Mouse (Mus musculus) CH12.LX (cell line): ENCODE results near the gene Ghitm. TPM values are rescaled to one million over a fixed set of nuclear protein-coding genes. Genes with fewer than 3 reads are reported as not detected.

ENCODE experiments used
- DNase-seq: peaks from one replicate; pipeline ENCODE4 v3.0.0-alpha.2; 2013; ENCODE audit errors: extremely low read depth
- H3K27ac ChIP-seq: 2 replicates; pipeline ENCODE4 v1.5.1; 2012; ENCODE audit warnings: low read depth, mild to moderate bottlenecking, control low read depth, moderate library complexity; ENCODE audit not compliant: insufficient read depth
- H3K27me3 ChIP-seq: replicated peaks from 2 replicates; pipeline ENCODE3; 2012; ENCODE audit warnings: inconsistent platforms
- H3K36me3 ChIP-seq, 2 experiments: replicated peaks in 1 of 2; 2 replicates each; pipeline versions ENCODE3 to v1.6.1; 2012; ENCODE audit warnings: inconsistent platforms in 1 of 2, low read length in 1 of 2, mild to moderate bottlenecking in 1 of 2, mixed read lengths in 1 of 2, moderate library complexity in 1 of 2; ENCODE audit not compliant: control insufficient read depth in 1 of 2, insufficient read depth in 1 of 2
- H3K4me1 ChIP-seq, 2 experiments: 2 replicates each; pipeline ENCODE4 v1.6.1; 2012; ENCODE audit warnings: inconsistent platforms in 1 of 2, moderate library complexity in 1 of 2; ENCODE audit not compliant: insufficient read depth in 2 of 2, control insufficient read depth in 1 of 2
- H3K4me2 ChIP-seq: 2 replicates; pipeline ENCODE4 v1.6.1; 2012; ENCODE audit warnings: low read depth, mild to moderate bottlenecking, control low read depth; ENCODE audit not compliant: poor library complexity, insufficient read depth, severe bottlenecking
- H3K4me3 ChIP-seq, 3 experiments: fragments of 150-350 bp in 1 of 3; sonication (generic) in 1 of 3; replicated peaks in 1 of 3; 2 replicates each; pipeline versions ENCODE3 to v1.5.1; 2011 to 2012; ENCODE audit warnings: low read depth in 2 of 3, low read length in 2 of 3, mild to moderate bottlenecking in 2 of 3, moderate library complexity in 2 of 3, control low read depth in 1 of 3, improper control_type of control experiment in 1 of 3, inconsistent platforms in 1 of 3, mixed read lengths in 1 of 3; ENCODE audit not compliant: poor library complexity in 1 of 3
- H3K79me2 ChIP-seq: replicated peaks from 2 replicates; pipeline ENCODE4 v1.6.1; 2012; ENCODE audit warnings: mild to moderate bottlenecking, moderate library complexity; ENCODE audit not compliant: control insufficient read depth, poor library complexity, insufficient read depth, severe bottlenecking; ENCODE audit errors: extremely low read depth
- H3K9ac ChIP-seq: 2 replicates; pipeline ENCODE4 v1.6.1; 2012; ENCODE audit warnings: low read depth, mild to moderate bottlenecking, control low read depth, moderate library complexity; ENCODE audit not compliant: insufficient read depth
- H3K9me3 ChIP-seq: replicated peaks from 2 replicates; pipeline ENCODE3; 2012; ENCODE audit warnings: low read length, inconsistent platforms, mixed read lengths
- BHLHE40 ChIP-seq: IDR thresholded peaks from 2 replicates; pipeline ENCODE4 v1.6.1; 2011; ENCODE audit warnings: mild to moderate bottlenecking, low read depth, low read length, improper control_type of control experiment
- CHD2 ChIP-seq: IDR thresholded peaks from 2 replicates; pipeline ENCODE4 v1.6.1; 2011; ENCODE audit warnings: low read length, improper control_type of control experiment
- E2F4 ChIP-seq: IDR thresholded peaks from 2 replicates; pipeline ENCODE4 v1.6.1; 2011; ENCODE audit warnings: low read depth, low read length, improper control_type of control experiment; ENCODE audit not compliant: insufficient replicate concordance
- ELF1 ChIP-seq: IDR thresholded peaks from 2 replicates; pipeline ENCODE4 v1.6.1; 2014; ENCODE audit warnings: low read depth, mild to moderate bottlenecking, inconsistent platforms, low read length, improper control_type of control experiment
- ETS1 ChIP-seq: conservative IDR thresholded peaks from 2 replicates; pipeline ENCODE4 v1.6.1; 2012; ENCODE audit warnings: low read depth, mild to moderate bottlenecking, inconsistent platforms, low read length, improper control_type of control experiment, moderate library complexity
- HCFC1 ChIP-seq: IDR thresholded peaks from 2 replicates; pipeline ENCODE4 v1.6.1; 2012; ENCODE audit warnings: low read depth, mild to moderate bottlenecking, inconsistent platforms, low read length, improper control_type of control experiment
- IRF4 ChIP-seq: IDR thresholded peaks from 2 replicates; pipeline ENCODE4 v1.6.1; 2014; ENCODE audit warnings: low read depth, mild to moderate bottlenecking, inconsistent platforms, low read length, improper control_type of control experiment
- JUN ChIP-seq: IDR thresholded peaks from 2 replicates; pipeline ENCODE4 v1.6.1; 2011; ENCODE audit warnings: low read depth, mild to moderate bottlenecking, low read length, improper control_type of control experiment, moderate library complexity; ENCODE audit not compliant: insufficient read depth
- KAT2A ChIP-seq: IDR thresholded peaks from 2 replicates; pipeline ENCODE4 v1.6.1; 2012; ENCODE audit warnings: low read length, improper control_type of control experiment, inconsistent platforms; ENCODE audit not compliant: insufficient replicate concordance
- MAFK ChIP-seq: IDR thresholded peaks from 2 replicates; pipeline ENCODE4 v1.6.1; 2011; ENCODE audit warnings: low read length, improper control_type of control experiment; ENCODE audit not compliant: insufficient replicate concordance
- MAX ChIP-seq: IDR thresholded peaks from 2 replicates; pipeline ENCODE4 v1.6.1; 2011; ENCODE audit warnings: low read length, improper control_type of control experiment
- MAZ ChIP-seq: IDR thresholded peaks from 2 replicates; pipeline ENCODE4 v1.6.1; 2012; ENCODE audit warnings: low read depth, mild to moderate bottlenecking, inconsistent platforms, low read length, improper control_type of control experiment, moderate library complexity
- MEF2A ChIP-seq: IDR thresholded peaks from 2 replicates; pipeline ENCODE4 v1.6.1; 2014; ENCODE audit warnings: low read depth, mild to moderate bottlenecking, inconsistent platforms, low read length, improper control_type of control experiment, borderline replicate concordance
- MXI1 ChIP-seq: IDR thresholded peaks from 2 replicates; pipeline ENCODE4 v1.6.1; 2011; ENCODE audit warnings: mild to moderate bottlenecking, low read depth, low read length, improper control_type of control experiment
- NELFE ChIP-seq: IDR thresholded peaks from 2 replicates; pipeline ENCODE4 v1.6.1; 2011; ENCODE audit warnings: low read depth, low read length, improper control_type of control experiment
- NRF1 ChIP-seq: IDR thresholded peaks from 2 replicates; pipeline ENCODE4 v1.6.1; 2014; ENCODE audit warnings: low read depth, mild to moderate bottlenecking, inconsistent platforms, low read length, improper control_type of control experiment, moderate library complexity
- PAX5 ChIP-seq: IDR thresholded peaks from 2 replicates; pipeline ENCODE4 v1.6.1; 2012; ENCODE audit warnings: low read length, inconsistent platforms, mixed read lengths
- POLR2A ChIP-seq: IDR thresholded peaks from 2 replicates; pipeline ENCODE4 v1.6.1; 2011; ENCODE audit warnings: low read depth, mild to moderate bottlenecking, improper control_type of control experiment, low read length
- SIN3A ChIP-seq: IDR thresholded peaks from 2 replicates; pipeline ENCODE4 v1.6.1; 2012; ENCODE audit warnings: low read length, improper control_type of control experiment, inconsistent platforms
- TBP ChIP-seq: conservative IDR thresholded peaks from 2 replicates; pipeline ENCODE4 v1.6.1; 2011; ENCODE audit warnings: low read depth, low read length, improper control_type of control experiment
- TCF12 ChIP-seq: IDR thresholded peaks from 2 replicates; pipeline ENCODE4 v1.6.1; 2014; ENCODE audit warnings: low read depth, mild to moderate bottlenecking, inconsistent platforms, low read length, improper control_type of control experiment
- ZKSCAN1 ChIP-seq: IDR thresholded peaks from 2 replicates; pipeline ENCODE4 v1.6.1; 2012; ENCODE audit warnings: low read depth, inconsistent platforms, low read length, improper control_type of control experiment, borderline replicate concordance
- ZMIZ1 ChIP-seq: IDR thresholded peaks from 2 replicates; pipeline ENCODE4 v1.6.1; 2012; ENCODE audit warnings: low read depth, mild to moderate bottlenecking, inconsistent platforms, low read length, improper control_type of control experiment
- ZNF384 ChIP-seq: IDR thresholded peaks from 2 replicates; pipeline ENCODE4 v1.6.1; 2012; ENCODE audit warnings: low read depth, low read length, improper control_type of control experiment, inconsistent platforms
- dilution Hi-C: fragments of 300-500 bp; cut with MboI; formaldehyde crosslinking; loops from 2 replicates; pipeline ENCODE4 v1.14.3; 2020; ENCODE audit warnings: low sequenced_read_pairs; ENCODE audit not compliant: extremely low pct_unique_long_range_greater_than_20kb, extremely low pct_ligation_motif_present
- in situ Hi-C: fragments of 300-500 bp; cut with MboI; formaldehyde crosslinking; loops from 3 replicates; pipeline ENCODE4 v1.14.3; 2019; ENCODE audit warnings: low sequenced_read_pairs, low pct_ligation_motif_present, low pct_unique_long_range_greater_than_20kb, mixed read lengths
- polyA plus RNA-seq: library from polyadenylated mRNA; unstranded; fragments of >175 nt; gene quantifications from 2 replicates; pipeline ENCODE4 v1.2.1, GENCODE M21; 2012; ENCODE audit warnings: low read depth; ENCODE audit not compliant: insufficient read length
- total RNA-seq, 2 experiments: library from RNA; depleted of rRNA; stranded (reverse); fragments of 300-350 nt in 1 of 2; fragments of >200 nt in 1 of 2; gene quantifications; 2 replicates each; pipeline ENCODE4 v1.2.3; 2012 to 2014

The Ghitm gene
- 190 and 302 TPM in 2 replicates for total RNA-seq (2012; rRNA removed)
- 320 and 363 TPM in 2 replicates for total RNA-seq (2014; rRNA removed)
- 311 TPM in 2 replicates for polyA plus RNA-seq

GRCm38 (mm10) chr14:37135127-37135593 lies at the start of gene Ghitm:
TSS of gene Ghitm (minus strand) at chr14:37135272.
- TF ChIP-seq BHLHE40 (0 out of 2 replicates have a peak, but pooled peaks have one; percentile 3), NRF1 (peak; percentile 75), HCFC1 (peak; percentile 89), ZKSCAN1 (no peak), PAX5 (no peak), ZNF384 (no peak), NELFE (peak; percentile 88), TBP (peak; percentile 86; the same call in 1 of the 2 replicates), JUN (no peak), MEF2A (no peak), ETS1 (no peak), SIN3A (peak; percentile 87), MAFK (no peak), KAT2A (peak; percentile 59; the same call in 1 of the 2 replicates), ZMIZ1 (peak; percentile 74), MAX (0 out of 2 replicates have a peak, but pooled peaks have one; percentile 49), ELF1 (peak; percentile 90), E2F4 (no peak), CHD2 (peak; percentile 84), MXI1 (peak; percentile 69; the same call in 1 of the 2 replicates), POLR2A (peak; percentile 95), IRF4 (peak; percentile 90), TCF12 (peak; percentile 85), MAZ (peak; percentile 65; the same call in 1 of the 2 replicates)
- TF ChIP-seq, all 38 proteins: peak for 16
- H3K27ac ChIP-seq: peak within 1 kb of the TSS; percentile 90
- no peaks in the 10 kb centered on the region for H3K9me3 ChIP-seq
- peak within 1 kb of the TSS; percentile 97 for H3K9ac ChIP-seq
- in situ Hi-C loops (loop anchor here (25.0 kb wide), 1 partner anchor 273 kb away; no protein-coding TSS in a partner anchor), dilution Hi-C loops (no loop called here)
- peak; percentile 98 for DNase-seq
- peaks cover 2 to 38% of the 10 kb centered on the region in 2 experiments for H3K4me1 ChIP-seq
- peak within 1 kb of the TSS; percentile 81 to 92 (median 85) for H3K4me3 ChIP-seq
- peak within 1 kb of the TSS; percentile 94 for H3K4me2 ChIP-seq
- no peaks in the 10 kb centered on the region for H3K27me3 ChIP-seq
- peaks cover 19 to 33% of the 10 kb centered on the region in 2 experiments for H3K36me3 ChIP-seq
- peaks cover 32% of the 10 kb centered on the region for H3K79me2 ChIP-seq
